Mouse (Mus musculus) urinary bladder, postnatal 10 days (tissue): ENCODE measurements around the gene Pla2g1b.
"Not testable (repeated sequence)": the region's sequence is repeated elsewhere in the genome, so short reads cannot be mapped to it uniquely, and the experiment has no call there.

ENCODE experiments used
- DNase-seq: peaks from one replicate; pipeline ENCODE4 v3.0.0; 2022; ENCODE audit warnings: low spot score

The Pla2g1b gene

GRCm38 (mm10) chr5:115507267-115507980 is 41.4 kb downstream of the Pla2g1b start:
- DNase-seq: no peak

- no peak for DNase-seq
Observed at GRCm38 (mm10) chr5:115507981-115508858, 42.2 kb downstream of the Pla2g1b start.

GRCm38 (mm10) chr5:115508859-115509147 is 42.7 kb downstream of the Pla2g1b start:
- DNase-seq: no peak

- DNase-seq: no peak
Observed at GRCm38 (mm10) chr5:115509321-115509761, 43.3 kb downstream of the Pla2g1b start.

- DNase-seq: no peak
Observed at GRCm38 (mm10) chr5:115509790-115510689, 44.0 kb downstream of the Pla2g1b start.

- DNase-seq: no peak
Observed at GRCm38 (mm10) chr5:115512375-115512774, 46.3 kb downstream of the Pla2g1b start.

- no peak for DNase-seq
Observed at GRCm38 (mm10) chr5:115513246-115513645, 47.2 kb downstream of the Pla2g1b start.

- no peak for DNase-seq
Observed at GRCm38 (mm10) chr5:115513721-115514120, 47.7 kb downstream of the Pla2g1b start.

GRCm38 (mm10) chr5:115514346-115514745 is 48.3 kb downstream of the Pla2g1b start:
- no peak for DNase-seq

GRCm38 (mm10) chr5:115514896-115515587 is 49.0 kb downstream of the Pla2g1b start:
- no peak for DNase-seq

- no peak for DNase-seq
Observed at GRCm38 (mm10) chr5:115516081-115516907, 50.2 kb downstream of the Pla2g1b start.

- DNase-seq: no peak
Observed at GRCm38 (mm10) chr5:115516908-115517307, 50.8 kb downstream of the Pla2g1b start.

GRCm38 (mm10) chr5:115517501-115517900 is 51.4 kb downstream of the Pla2g1b start:
- no peak for DNase-seq

GRCm38 (mm10) chr5:115518214-115518613 is 52.2 kb downstream of the Pla2g1b start:
- not testable (repeated sequence) for DNase-seq

- DNase-seq: no peak
Observed at GRCm38 (mm10) chr5:115520325-115520869, 54.3 kb downstream of the Pla2g1b start.

GRCm38 (mm10) chr5:115521553-115522461 is 55.7 kb downstream of the Pla2g1b start:
- no peak for DNase-seq

GRCm38 (mm10) chr5:115522531-115522930 is 56.5 kb downstream of the Pla2g1b start:
- DNase-seq: no peak

- no peak for DNase-seq
Observed at GRCm38 (mm10) chr5:115522981-115523499, 57.0 kb downstream of the Pla2g1b start.

- DNase-seq: no peak
Observed at GRCm38 (mm10) chr5:115523971-115524370, 57.9 kb downstream of the Pla2g1b start.
